Mouse (Mus musculus): ENCODE results near the gene Mbnl1. TPM values are rescaled to one million over a fixed set of nuclear protein-coding genes. Genes with fewer than 3 reads are reported as not detected.
"Not testable (repeated sequence)": the region's sequence is repeated elsewhere in the genome, so short reads cannot be mapped to it uniquely, and the experiment has no call there.

Gene Mbnl1
- polyA plus RNA-seq, 1 experiment from 2014 or later, result 83.6 TPM

DNA sequence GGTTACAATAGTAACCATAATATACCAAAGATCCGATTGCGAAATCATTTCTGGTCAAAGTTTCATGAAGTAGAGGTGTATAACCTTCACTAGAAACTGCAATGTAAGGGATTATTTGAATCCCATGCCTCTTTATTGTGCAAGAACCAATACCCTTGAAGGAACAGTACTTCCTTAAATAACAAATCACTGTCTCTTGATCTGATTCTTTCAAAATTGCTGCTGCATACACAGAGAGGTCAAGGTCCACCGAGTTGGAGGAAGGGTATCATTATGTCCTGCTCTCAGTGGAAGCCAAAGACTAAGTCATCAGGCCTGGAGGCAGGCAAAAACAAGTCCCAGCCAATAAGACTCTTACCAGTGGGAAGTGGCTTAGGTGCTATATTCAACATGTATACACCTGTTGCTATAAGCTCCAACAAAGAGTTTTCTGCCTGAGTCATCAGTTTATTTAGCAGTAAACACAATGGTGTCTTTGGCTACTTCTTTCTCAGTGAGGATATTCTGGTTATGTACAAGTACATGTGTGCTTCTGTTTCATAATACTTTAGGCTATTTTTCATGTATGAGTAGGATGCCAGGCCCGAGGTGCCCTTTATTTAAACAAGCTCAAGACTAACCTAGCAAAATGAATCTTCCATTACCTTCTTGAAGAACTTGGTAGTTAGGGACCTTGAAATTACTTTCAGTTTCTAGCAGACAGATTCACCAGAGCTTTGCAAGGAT lies 13.5 kb downstream of the Mbnl1 start:
- Histone ChIP-seq H3K9ac (replicated peaks; ENCODE audit: low read length) (no peak overlapping the region), H3K27me3 (ENCODE audit: insufficient read depth, low read length) (no peaks in the 10 kb centered on the region), H3K4me1 (ENCODE audit: insufficient read depth, low read length) (no peaks in the 10 kb centered on the region), H3K27ac (ENCODE audit: low read length) (no peak overlapping the region), H3K4me3 (ENCODE audit: low read length) (no peak overlapping the region), H3K36me3 (ENCODE audit: insufficient read depth, low read length) (no peaks in the 10 kb centered on the region), H3K4me2 (replicated peaks; ENCODE audit: low read depth, low read length) (no peak overlapping the region), H3K9me3 (ENCODE audit: low read length) (no peaks in the 10 kb centered on the region)
- ATAC-seq (ENCODE audit: low FRiP score, low TSS enrichment), result no peak
- WGBS, result 88% methylated on average over 4 of the region's 4 CpGs

DNA sequence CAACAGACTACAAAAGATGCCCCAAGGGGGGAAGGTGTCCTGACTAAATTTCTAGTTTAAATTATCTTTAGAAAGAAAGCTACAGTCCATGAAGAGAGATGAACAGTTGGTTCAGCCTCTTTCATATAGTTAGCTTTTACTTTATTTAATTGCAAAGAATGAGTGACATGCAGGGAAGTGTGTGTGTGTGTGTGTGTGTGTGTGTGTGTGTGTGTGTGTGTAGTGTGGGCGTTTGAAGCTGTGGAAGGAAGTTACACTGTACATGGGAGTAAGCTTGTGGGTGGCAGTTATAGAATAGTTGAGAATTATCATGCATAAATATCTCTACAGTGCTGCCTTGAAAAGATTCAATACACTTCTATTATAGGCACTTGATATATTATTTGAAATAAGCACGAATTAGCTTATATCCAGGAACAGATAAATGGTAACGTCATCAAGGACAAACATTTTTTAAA lies 14.1 kb downstream of the Mbnl1 start:
- 76% methylated on average over 3 of the region's 3 CpGs for WGBS
- Histone ChIP-seq H3K4me1 (ENCODE audit: insufficient read depth, low read length) (no peaks in the 10 kb centered on the region), H3K9ac (replicated peaks; ENCODE audit: low read length) (no peak overlapping the region), H3K27me3 (ENCODE audit: insufficient read depth, low read length) (no peaks in the 10 kb centered on the region), H3K36me3 (ENCODE audit: insufficient read depth, low read length) (no peaks in the 10 kb centered on the region), H3K4me2 (replicated peaks; ENCODE audit: low read depth, low read length) (no peak overlapping the region), H3K9me3 (ENCODE audit: low read length) (no peaks in the 10 kb centered on the region), H3K27ac (ENCODE audit: low read length) (no peak overlapping the region), H3K4me3 (ENCODE audit: low read length) (no peak overlapping the region)
- no peak for ATAC-seq (ENCODE audit: low FRiP score, low TSS enrichment)

DNA sequence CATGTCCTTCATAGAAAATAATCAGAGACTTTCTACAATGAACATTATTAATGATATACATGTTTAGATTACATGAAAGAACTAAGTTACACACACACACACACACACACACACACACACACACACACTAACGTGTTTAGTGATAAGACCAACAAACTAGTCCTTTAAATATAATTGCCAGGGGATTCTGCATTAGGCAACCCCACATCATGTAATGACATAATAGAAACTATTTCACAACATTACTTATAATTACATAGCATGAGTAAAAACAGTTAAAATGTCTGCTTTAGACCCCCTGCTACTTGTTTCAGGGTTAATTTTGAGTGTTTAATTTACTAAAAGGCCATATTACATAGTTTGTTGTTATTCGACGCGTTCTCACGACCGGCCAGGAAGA lies 16.9 kb downstream of the Mbnl1 start:
- H3K9ac ChIP-seq (replicated peaks; ENCODE audit: low read length), result no peak overlapping the region
- no peak for ATAC-seq (ENCODE audit: low FRiP score, low TSS enrichment)
- no peaks in the 10 kb centered on the region for H3K27me3 ChIP-seq (ENCODE audit: insufficient read depth, low read length)
- 95% methylated on average over 6 of the region's 6 CpGs for WGBS
- no peaks in the 10 kb centered on the region for H3K36me3 ChIP-seq (ENCODE audit: insufficient read depth, low read length)
- no peak overlapping the region for H3K27ac ChIP-seq (ENCODE audit: low read length)
- H3K4me1 ChIP-seq (ENCODE audit: insufficient read depth, low read length), result no peaks in the 10 kb centered on the region
- no peaks in the 10 kb centered on the region for H3K9me3 ChIP-seq (ENCODE audit: low read length)
- H3K4me2 ChIP-seq (replicated peaks; ENCODE audit: low read depth, low read length), result no peak overlapping the region
- H3K4me3 ChIP-seq (ENCODE audit: low read length), result no peak overlapping the region

DNA sequence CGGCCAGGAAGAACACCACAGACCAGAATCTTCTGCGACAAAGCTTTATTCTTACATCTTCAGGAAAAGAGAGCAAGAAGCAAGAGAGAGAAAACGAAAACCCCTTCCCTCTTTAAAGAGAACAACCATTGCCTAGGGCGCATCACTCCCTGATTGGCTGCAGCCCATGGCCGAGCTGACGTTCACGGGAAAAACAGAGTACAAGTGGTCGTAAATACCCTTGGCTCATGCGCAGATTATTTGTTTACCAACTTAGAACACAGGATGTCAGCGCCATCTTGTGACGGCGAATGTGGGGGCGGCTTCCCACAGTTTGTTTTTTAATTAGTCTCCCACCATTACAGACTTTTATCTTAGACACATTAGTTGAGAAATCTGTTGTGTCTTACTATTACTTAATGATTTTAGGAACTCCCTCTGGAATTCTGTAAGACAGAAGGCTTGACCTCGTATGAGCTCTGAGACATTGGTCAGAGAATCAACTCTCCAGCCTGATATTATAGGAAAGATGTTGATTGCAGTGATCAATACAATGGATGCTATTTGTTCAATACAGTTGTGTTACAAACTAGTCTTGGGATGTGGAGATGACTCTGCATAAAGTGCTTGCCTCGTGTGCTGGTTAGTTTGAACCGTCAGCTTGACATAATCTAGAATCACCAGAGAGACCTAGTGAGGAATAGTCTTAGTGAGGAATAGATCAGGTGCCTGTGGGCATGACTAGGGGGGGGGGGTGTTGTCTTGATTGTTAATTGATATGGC lies 22.3 kb downstream of the Mbnl1 start:
- not testable (repeated sequence) for H3K9me3 ChIP-seq (ENCODE audit: low read length); H3K27ac ChIP-seq (ENCODE audit: low read length); H3K9ac ChIP-seq (replicated peaks; ENCODE audit: low read length); H3K4me3 ChIP-seq (ENCODE audit: low read length); H3K36me3 ChIP-seq (ENCODE audit: insufficient read depth, low read length); H3K27me3 ChIP-seq (ENCODE audit: insufficient read depth, low read length); H3K4me2 ChIP-seq (replicated peaks; ENCODE audit: low read depth, low read length)
- WGBS, result 60% methylated on average over 8 of the region's 16 CpGs
- ATAC-seq (ENCODE audit: low FRiP score, low TSS enrichment), result peak; percentile 42; the same call in 1 of the 2 replicates
- H3K4me1 ChIP-seq (ENCODE audit: insufficient read depth, low read length), result peaks cover 13% of the 10 kb centered on the region

DNA sequence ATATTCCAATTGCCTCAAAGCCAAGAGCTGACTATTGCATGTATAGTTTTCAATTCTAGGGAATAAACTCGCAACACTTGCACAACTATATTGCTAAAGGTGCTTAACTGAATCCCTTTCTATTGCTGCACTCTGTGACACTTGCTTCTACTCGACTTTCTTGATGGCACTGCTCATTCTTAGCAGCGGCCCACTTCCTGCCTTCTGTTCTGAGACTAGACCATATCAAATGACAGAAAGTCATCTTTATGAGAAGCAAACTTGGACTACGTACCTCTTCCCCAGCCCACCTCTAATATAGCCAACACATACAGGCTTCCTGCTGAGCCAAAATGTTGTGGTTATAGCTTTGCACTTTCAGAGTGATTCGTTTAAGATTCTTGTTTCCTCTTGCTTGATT lies 23.6 kb downstream of the Mbnl1 start:
- Histone ChIP-seq H3K27me3 (ENCODE audit: insufficient read depth, low read length) (no peaks in the 10 kb centered on the region), H3K4me2 (replicated peaks; ENCODE audit: low read depth, low read length) (no peak overlapping the region), H3K4me1 (ENCODE audit: insufficient read depth, low read length) (peaks cover 16% of the 10 kb centered on the region), H3K36me3 (ENCODE audit: insufficient read depth, low read length) (no peaks in the 10 kb centered on the region), H3K4me3 (ENCODE audit: low read length) (no peak overlapping the region), H3K27ac (ENCODE audit: low read length) (no peak overlapping the region), H3K9me3 (ENCODE audit: low read length) (no peaks in the 10 kb centered on the region), H3K9ac (replicated peaks; ENCODE audit: low read length) (no peak overlapping the region)
- WGBS, result 67% methylated on average over 5 of the region's 5 CpGs
- no peak for ATAC-seq (ENCODE audit: low FRiP score, low TSS enrichment)

DNA sequence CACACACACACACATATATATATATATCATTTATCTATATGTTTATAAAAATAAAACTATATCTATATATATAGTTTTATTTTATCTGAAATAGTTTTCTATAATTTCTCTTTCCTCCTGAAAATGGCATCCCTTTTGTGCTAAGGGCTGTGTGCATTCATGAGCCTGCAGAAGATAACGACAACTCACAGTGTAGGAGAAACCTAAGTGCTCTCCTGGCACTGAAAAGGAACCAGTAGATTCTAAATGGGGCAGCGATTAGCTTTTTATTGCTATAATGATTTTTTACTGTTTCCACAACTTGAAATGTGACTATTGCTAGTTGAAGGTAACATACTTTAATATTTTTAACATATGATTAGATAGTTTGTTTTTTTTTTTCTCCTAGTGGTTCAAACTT lies 25.5 kb downstream of the Mbnl1 start:
- Histone ChIP-seq H3K4me3 (ENCODE audit: low read length) (no peak overlapping the region), H3K36me3 (ENCODE audit: insufficient read depth, low read length) (no peaks in the 10 kb centered on the region), H3K9ac (replicated peaks; ENCODE audit: low read length) (no peak overlapping the region), H3K4me2 (replicated peaks; ENCODE audit: low read depth, low read length) (no peak overlapping the region), H3K27me3 (ENCODE audit: insufficient read depth, low read length) (no peaks in the 10 kb centered on the region), H3K4me1 (ENCODE audit: insufficient read depth, low read length) (peaks cover 27% of the 10 kb centered on the region), H3K27ac (ENCODE audit: low read length) (no peak overlapping the region), H3K9me3 (ENCODE audit: low read length) (no peaks in the 10 kb centered on the region)
- 90% methylated on average over 2 of the region's 2 CpGs for WGBS
- ATAC-seq (ENCODE audit: low FRiP score, low TSS enrichment), result no peak

DNA sequence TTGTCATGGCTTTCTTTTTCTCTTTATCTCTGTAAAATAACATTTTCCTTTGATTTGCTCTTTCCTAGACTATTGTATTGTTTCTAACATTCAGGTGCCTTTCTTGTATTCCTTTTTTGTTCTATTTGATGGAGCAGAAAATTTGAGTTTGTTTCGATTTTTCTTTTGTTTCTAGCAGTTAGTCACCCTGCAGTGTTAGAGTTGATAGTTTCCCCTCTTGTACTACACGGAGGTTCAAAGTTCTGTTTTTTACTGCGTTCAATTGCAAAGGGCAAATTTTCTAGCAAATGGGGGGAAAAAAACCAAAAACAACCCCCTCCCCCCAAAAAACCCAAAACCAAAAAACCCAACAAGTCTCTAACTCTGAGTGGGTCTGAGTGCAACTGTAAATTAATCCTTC lies 26.0 kb downstream of the Mbnl1 start:
- ATAC-seq (ENCODE audit: low FRiP score, low TSS enrichment), result no peak
- 84% methylated on average over 3 of the region's 3 CpGs for WGBS

DNA sequence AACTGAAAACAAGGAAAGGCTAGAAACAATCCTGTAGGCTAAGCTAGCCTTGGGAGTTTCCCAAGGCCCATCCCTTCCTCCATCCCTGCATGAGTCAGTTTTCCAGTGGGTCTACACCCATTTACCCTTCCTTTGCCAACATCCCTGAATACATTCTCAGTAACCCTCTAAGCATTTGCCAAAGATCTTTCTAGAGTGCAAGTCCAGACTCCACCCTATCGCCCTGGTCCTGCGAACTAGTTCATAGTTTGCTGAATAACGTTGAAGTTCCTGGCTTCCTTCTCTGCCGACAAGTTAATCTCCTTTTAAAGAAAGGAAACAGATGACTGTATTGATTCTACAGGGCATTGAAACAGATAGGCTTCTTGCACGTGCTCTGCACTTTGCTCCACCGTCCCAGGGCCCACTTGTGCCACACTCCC lies 26.5 kb downstream of the Mbnl1 start:
- WGBS, result 64% methylated on average over 6 of the region's 6 CpGs
- ATAC-seq (ENCODE audit: low FRiP score, low TSS enrichment), result no peak

More for the DNA sequence above, 26.0 kb downstream of the Mbnl1 start:
- peaks cover 32% of the 10 kb centered on the region for H3K4me1 ChIP-seq (ENCODE audit: insufficient read depth, low read length)
- peak overlapping the region; percentile 94; the same call in 1 of the 2 replicates for H3K27ac ChIP-seq (ENCODE audit: low read length)
- H3K9ac ChIP-seq (replicated peaks; ENCODE audit: low read length), result no peak overlapping the region; the same call in 1 of the 2 replicates
- no peaks in the 10 kb centered on the region for H3K36me3 ChIP-seq (ENCODE audit: insufficient read depth, low read length)
- no peak overlapping the region for H3K4me2 ChIP-seq (replicated peaks; ENCODE audit: low read depth, low read length)
- no peak overlapping the region for H3K4me3 ChIP-seq (ENCODE audit: low read length)
- H3K27me3 ChIP-seq (ENCODE audit: insufficient read depth, low read length), result no peaks in the 10 kb centered on the region
- H3K9me3 ChIP-seq (ENCODE audit: low read length), result no peaks in the 10 kb centered on the region

DNA sequence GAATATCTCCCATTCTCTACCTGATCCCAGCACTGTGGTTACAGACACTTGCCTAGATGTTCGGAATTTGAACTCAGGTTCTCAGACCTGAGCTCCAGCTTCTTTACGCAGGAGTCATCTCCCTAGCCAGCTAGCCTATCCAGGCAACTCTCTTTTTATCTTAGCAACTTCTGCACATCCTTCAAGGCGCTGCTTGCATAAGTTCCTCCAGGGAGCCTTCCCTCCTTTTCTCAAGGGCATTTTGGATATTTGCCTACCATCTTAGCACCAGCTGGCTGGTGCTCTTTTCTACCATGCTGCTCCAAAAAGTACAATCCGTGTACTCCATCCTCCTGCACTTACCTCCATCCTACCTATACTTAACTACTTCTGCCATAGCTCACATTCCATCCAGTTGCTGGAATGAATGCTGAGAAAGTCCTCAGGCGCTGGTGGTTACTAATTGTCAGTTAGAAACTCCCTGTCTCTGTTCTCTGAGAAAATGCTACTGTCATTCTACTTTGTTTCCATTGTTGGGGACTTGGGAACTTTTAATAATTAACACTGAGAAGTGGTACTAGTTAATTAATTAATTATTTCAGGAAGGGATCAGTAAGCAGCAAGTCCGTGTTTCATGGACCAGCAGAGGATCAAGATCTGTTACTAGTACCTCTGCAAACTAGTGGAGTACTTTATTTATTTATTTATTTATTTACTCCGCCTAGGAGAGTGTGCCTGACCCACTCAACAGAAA lies 27.3 kb downstream of the Mbnl1 start:
- 49% methylated on average over 7 of the region's 7 CpGs for WGBS
- Histone ChIP-seq H3K4me1 (ENCODE audit: insufficient read depth, low read length) (peaks cover 42% of the 10 kb centered on the region), H3K9me3 (ENCODE audit: low read length) (no peaks in the 10 kb centered on the region), H3K27ac (ENCODE audit: low read length) (peak overlapping the region; percentile 94), H3K36me3 (ENCODE audit: insufficient read depth, low read length) (no peaks in the 10 kb centered on the region), H3K9ac (replicated peaks; ENCODE audit: low read length) (peak overlapping the region; percentile 97), H3K4me2 (replicated peaks; ENCODE audit: low read depth, low read length) (peak overlapping the region; percentile 76), H3K4me3 (ENCODE audit: low read length) (peak overlapping the region; percentile 80), H3K27me3 (ENCODE audit: insufficient read depth, low read length) (no peaks in the 10 kb centered on the region)
- ATAC-seq (ENCODE audit: low FRiP score, low TSS enrichment), result peak; percentile 55

More for the DNA sequence above, 26.5 kb downstream of the Mbnl1 start:
- Histone ChIP-seq H3K4me1 (ENCODE audit: insufficient read depth, low read length) (peaks cover 35% of the 10 kb centered on the region), H3K4me2 (replicated peaks; ENCODE audit: low read depth, low read length) (peak overlapping the region; percentile 18; the same call in 1 of the 2 replicates), H3K27ac (ENCODE audit: low read length) (peak overlapping the region; percentile 94; the same call in 1 of the 2 replicates), H3K27me3 (ENCODE audit: insufficient read depth, low read length) (no peaks in the 10 kb centered on the region), H3K4me3 (ENCODE audit: low read length) (no peak overlapping the region), H3K9me3 (ENCODE audit: low read length) (no peaks in the 10 kb centered on the region), H3K36me3 (ENCODE audit: insufficient read depth, low read length) (no peaks in the 10 kb centered on the region), H3K9ac (replicated peaks; ENCODE audit: low read length) (no peak overlapping the region; the same call in 1 of the 2 replicates)

Measured in kidney, embryonic 16.5 days (tissue).